Mouse (Mus musculus): Measurements from ENCODE around the gene Gne.

GRCm38 (mm10) chr4:44115046-44115445 lies 31.1 kb upstream of the Gne start:
- TF ChIP-seq GATA1 (IDR thresholded peaks at IDR 0.05; ENCODE audit: low read length) (no peak), TAL1 (IDR thresholded peaks at IDR 0.05; ENCODE audit: low read length) (no peak)

Data from erythroblast, embryonic 14.5 days (primary cell).